Mouse (Mus musculus) right cerebral cortex, postnatal 14 days (tissue): ENCODE results near the gene Cenpb.

ENCODE experiments used
- DNase-seq: peaks from one replicate; pipeline ENCODE4 v3.0.0; 2022

The Cenpb gene

DNA sequence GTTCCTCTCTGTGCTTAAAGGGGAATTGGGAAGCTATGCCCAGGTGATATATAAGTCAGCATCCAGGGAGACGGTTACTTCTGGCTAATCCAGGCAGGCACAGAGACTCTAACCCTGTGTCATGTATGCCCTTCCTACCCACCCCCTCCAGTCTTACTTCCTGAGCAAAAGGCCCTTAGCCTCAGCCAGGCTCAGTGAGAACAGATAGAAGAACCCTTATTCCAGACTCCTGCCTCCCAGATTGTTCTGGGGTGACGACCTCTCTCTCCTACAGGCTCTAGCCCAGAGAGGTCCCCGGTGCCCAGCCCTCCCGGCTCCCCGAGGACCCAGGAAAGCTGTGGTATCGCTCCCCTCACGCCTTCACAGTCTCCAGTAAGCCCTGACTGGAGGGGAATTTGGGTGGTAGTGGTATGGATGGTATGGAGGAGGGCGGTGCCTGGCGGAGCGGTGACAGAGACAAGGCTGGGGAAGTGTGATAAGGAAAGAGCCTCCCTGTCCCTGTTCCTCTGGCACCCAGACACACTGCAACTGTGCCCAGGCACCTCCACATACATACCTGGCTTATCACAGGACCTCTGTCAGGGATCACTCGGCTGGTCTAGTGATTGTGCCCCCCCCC lies 44.2 kb downstream of the Cenpb start:
- no peak for DNase-seq

GRCm38 (mm10) chr2:131134826-131135400 lies 45.0 kb downstream of the Cenpb start:
- no peak for DNase-seq

GRCm38 (mm10) chr2:131134381-131134780 lies 45.5 kb downstream of the Cenpb start:
- no peak for DNase-seq

DNA sequence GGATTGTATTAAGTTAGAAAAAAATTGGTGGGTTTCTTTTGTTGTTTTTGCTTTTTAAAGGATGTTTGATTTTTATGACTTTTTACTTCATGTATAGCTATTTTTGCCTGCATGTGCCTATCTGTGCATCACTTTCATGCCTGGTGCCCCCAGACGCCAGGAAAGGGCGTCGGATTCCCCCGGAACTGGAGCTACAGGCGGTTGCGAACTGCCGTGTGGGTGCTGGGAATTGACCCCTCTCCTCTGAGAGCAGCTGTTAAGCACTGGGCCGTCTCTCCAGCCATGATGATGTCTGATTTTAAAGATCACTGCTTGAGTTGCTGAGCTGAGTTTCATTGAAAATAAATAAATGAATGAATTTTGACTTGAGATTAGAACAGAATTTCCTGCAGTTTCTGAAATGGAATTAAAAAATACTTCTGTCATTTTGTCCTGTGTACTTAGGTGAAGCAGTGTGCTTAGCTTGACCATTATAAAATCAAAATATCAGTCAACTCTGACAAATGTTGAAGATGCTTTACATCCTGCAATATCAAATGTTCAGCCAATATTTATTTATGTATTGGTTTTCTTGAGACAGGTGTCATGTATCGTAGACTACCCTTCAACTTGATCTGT lies 46.8 kb downstream of the Cenpb start, which contains the start of gene Gm11037:
Gene Gm11037, plus strand, starts transcription at position 568 of the 618 bp plus-strand sequence.
- no peak for DNase-seq

GRCm38 (mm10) chr2:131132111-131132888 lies 47.6 kb downstream of the Cenpb start:
- DNase-seq = no peak

- DNase-seq = no peak
Observed at GRCm38 (mm10) chr2:131130849-131131248, 49.0 kb downstream of the Cenpb start.

DNA sequence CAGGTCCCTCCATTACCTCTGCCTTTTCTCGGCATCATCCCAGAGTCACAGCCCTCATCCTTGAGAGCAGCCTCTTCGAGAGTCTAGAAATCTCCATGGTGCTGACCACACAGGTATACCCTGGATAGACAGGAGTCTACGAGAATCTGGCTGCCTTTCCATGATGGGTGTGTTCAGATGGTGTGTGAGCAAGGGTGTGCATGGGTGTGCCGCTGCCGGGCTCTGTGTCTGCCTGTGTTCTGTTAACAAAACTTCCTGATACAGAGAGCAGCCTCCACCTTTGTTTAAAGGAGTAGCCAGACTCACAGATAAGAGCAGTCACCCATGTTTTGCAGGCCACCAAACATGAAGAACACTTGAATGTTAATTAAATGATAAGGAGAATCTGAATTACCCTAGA lies 50.0 kb downstream of the Cenpb start:
- DNase-seq = no peak

- no peak for DNase-seq
Observed at GRCm38 (mm10) chr2:131128636-131129157, 51.2 kb downstream of the Cenpb start.

DNA sequence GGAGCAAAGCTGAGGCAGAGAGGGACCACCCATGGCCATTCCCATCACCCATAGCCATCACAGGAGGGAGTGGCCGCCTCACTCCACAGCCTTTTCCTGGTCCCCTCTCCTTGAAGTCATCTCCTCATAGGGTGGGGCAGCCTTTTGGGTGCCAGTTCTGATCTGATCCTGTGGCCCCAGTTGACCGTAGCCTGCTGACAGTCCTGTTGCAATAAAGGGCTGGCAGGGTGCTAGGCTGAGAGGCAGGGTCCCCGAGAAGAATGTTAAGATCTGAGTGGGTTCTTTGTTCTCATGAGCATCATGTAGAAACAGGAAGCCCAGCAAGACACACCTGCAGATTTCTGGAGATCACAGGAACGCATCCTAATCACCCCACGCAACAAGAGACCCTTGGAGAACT lies 51.7 kb downstream of the Cenpb start:
- DNase-seq = no peak

- DNase-seq = no peak
Observed at GRCm38 (mm10) chr2:131127161-131127730, 52.6 kb downstream of the Cenpb start, which contains the start of gene Hspa12b. Gene Hspa12b (plus strand): TSS chr2:131127280.

DNA sequence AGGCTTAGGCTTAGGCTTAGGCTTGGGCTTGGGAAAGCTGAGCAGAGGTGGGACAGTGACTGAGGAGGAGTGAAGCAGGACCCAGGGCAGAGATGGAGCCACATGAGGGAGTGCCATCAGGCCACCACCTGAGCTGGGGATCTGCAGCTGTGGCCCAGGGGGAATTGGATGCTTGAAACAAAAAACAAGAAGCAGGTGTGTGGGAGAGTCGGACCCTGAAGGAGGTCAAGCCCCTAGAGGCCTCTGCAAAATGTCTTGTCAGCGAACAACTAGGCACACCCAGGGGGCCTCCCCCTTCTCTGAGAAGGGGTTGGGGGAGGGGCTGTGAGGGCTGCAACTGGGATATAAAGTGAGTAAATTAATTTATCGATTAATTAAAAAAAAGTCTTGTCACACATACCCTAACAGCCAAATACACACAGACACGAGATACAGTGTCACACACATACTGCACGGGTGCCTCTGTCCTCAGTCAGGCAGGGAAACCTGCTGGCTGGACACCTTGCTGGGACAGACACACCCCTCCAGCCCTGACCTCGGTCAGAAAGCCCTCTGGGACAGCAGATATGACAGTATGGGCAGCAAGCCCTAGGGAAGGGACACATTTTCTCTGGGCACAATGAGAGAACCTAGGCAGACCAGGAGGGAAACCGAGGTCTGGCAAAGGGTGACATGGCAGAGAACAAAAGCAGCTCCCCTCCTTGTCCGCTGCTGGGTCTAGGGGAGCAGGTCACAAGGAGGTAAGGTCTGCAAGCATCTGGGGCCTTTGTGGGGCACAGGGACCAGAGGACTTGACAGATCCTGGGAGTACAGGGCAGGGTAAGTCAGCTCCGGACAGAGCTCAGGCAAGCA lies 53.7 kb downstream of the Cenpb start:
- no peak for DNase-seq
